Mouse (Mus musculus): Measurements from ENCODE around the gene Treml2.
"Not testable (repeated sequence)": the region's sequence is repeated elsewhere in the genome, so short reads cannot be mapped to it uniquely, and the experiment has no call there.

Gene Treml2

DNA sequence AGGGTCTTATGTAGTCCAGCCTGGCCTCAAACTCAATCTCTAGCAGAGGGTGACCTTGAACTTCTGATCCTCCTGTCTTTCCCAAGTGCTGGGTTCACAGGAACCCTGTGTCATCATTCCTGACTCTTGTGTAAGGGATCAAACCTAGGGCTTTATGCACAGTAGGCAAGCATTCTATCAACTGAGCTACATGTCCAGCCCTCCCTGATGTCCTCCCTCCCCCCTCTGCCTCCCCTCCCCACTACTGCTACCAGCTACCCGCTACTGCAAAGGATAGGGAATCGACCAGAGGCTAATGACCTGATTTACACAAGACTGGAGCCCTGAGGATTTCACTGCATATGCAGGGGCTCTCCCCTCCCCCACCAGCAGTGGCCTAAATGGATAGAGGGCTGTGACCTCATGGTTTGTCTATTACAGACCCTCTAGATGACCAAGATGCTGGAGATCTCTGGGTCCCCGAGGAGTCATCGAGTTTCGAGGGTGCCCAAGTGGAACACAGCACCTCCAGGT lies 51.4 kb downstream of the Treml2 start:
- DNase-seq (ENCODE audit: low spot score in 2 of 2), result no peak

- not testable (repeated sequence) for DNase-seq (ENCODE audit: low spot score in 2 of 2)
These were observed 53.7 kb downstream of the Treml2 start for GRCm38 (mm10) chr17:48352976-48353375.

DNA sequence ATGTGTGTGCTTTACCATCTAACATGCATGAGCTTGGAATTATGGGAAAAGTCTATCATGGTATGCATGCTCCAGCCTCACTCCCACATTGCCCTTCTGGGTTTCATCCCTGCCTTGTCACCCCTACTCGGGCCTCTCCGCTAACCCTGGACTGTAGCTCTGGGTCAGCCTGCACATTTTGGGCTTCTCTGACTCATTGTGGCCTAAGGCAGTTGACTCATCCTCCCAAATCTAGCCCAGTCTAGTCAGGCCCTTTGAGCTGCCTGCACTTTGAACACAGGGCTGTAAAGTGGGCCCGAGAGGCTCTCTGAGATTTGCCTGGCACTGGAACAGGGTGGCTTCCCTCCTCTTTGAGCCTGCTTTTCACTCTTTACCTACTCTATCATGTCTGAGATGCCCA lies 56.5 kb downstream of the Treml2 start:
- no peak for DNase-seq (ENCODE audit: low spot score in 2 of 2)

DNA sequence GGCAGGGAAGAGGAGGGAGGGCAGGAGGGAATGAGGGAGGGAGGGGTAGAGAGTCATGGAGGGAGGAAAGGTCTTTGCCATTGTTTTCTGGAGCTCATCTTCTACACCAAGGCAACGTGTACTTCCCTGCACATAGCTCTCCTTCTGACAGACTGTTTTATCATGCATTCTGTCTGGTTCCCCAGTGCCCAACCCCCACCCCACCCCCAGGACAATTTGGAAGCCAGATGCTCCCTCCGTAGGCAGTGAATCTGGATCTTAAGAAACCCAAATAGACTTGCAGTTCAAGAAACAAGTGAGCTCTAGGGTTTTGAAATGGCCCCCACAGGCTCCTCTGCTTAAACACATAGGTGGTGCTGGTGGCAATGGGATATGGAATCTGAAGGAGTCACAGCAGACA lies 58.6 kb downstream of the Treml2 start:
- DNase-seq (ENCODE audit: low spot score in 2 of 2), result no peak

GRCm38 (mm10) chr17:48359616-48360015 lies 60.3 kb downstream of the Treml2 start, which contains the start of gene Treml1:
Gene Treml1 (plus strand): TSS chr17:48359916.
- DNase-seq (ENCODE audit: low spot score in 2 of 2), result no peak

- no peak for DNase-seq (ENCODE audit: low spot score in 2 of 2)
These were observed 61.2 kb downstream of the Treml2 start for GRCm38 (mm10) chr17:48360462-48360861.
